Mouse (Mus musculus) E14TG2a.4 (cell line): ENCODE data around the gene Inafm1.
A peak's percentile ranks its signal among the peaks of the same experiment; 100 is the strongest.

ENCODE experiments used
- CTCF ChIP-seq: conservative IDR thresholded peaks from 2 replicates; pipeline ENCODE4 v1.5.1; 2014; ENCODE audit warnings: low read length
- POU5F1 ChIP-seq: IDR thresholded peaks from 2 replicates; pipeline ENCODE4 v1.6.1; 2014; ENCODE audit warnings: low read length, borderline replicate concordance

DNA sequence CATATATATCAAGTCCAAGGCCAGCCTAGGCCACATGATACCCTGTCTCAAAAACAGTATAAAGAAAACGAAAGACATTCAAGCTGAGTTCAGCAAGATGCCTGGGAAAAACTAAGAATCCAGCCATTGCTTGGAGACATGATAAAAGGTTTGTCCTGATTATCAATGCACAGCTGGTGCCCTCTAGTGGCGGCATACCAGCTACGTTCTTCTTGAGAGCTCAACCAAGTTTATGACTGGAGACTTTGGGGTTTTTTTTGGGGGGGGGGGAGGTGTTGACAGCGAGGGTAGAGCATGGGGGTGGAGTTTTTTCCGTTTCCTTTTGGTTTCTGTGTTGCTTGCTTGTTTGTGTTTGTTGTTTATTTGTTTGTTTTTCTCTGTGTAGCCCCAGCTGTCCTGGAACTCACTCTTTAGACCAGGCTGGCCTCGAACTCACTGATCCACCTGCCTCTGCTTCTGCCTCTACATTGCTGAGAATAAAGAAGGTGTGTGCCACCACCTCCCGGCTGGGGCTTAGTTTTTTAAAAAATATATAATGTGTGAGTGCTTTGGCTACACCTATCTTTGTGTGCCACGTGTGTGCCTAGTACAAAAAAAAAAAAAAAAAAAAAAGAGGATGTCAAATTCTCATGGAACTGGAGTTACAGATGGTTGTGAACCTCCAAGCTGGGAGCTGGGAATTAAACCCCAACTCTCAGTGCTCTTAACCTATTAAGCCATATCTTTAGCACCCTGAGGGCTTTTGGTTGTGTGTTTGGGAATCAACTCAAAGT lies 10.2 kb downstream of the Inafm1 start:
- TF ChIP-seq CTCF, result peak; percentile 72
- no peak for TF ChIP-seq POU5F1
